Mouse (Mus musculus) duodenum, adult 2 months (tissue): ENCODE results near the gene Gm36079. TPM values are rescaled to one million over a fixed set of nuclear protein-coding genes. Genes with fewer than 3 reads are reported as not detected.

Experiments
- polyA plus RNA-seq: library from polyadenylated mRNA; depleted of rRNA; stranded (reverse); fragments of >200 nt; gene quantifications from 2 replicates; pipeline ENCODE4 v1.2.3, GENCODE M21; 2012; ENCODE audit warnings: low replicate concordance; rRNA removed

Gm36079 gene
- polyA plus RNA-seq, result not detected in 2 replicates

DNA sequence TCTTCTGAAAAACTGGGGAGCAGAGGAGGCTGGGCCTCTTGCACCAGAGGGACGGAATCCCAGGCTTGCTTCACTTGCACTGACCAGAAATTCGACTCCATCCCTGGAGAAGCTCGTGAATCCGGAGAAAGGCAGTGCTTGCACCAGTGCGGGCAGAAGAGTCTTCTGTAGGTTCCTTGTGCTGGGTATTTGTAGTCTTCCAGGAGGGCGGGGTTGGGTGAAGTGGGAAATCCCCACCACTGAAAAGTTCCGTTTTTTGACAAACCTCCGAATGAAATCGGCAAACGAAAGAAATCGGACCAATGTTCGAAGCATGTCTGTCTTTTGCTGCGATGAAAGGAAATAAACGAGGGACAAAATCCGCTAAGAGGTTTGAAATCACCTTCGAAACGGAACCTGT is at the start of gene Gm36079:
Gene Gm36079, minus strand, starts transcription at position 101 of the 400 bp plus-strand sequence.

DNA sequence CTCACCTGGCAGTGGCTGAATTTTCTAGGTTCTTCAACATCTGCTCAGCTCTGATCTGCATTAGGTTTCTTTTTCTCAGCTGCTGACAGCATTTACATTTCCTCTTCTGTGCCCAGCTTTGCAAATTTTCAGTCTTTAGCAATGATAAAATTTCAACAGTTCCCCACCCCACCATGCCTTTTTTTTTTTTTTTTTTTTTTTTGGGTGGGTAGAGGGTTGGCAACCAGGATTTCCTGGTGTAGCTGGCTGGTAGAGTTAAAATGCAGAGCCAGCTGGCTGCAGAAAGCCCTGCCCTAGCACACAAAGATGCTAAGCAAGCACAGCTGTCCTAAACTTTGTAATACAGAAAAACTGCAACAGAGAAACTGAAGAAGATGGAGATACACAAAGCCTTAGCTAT is 25.3 kb upstream of the Gm36079 start, which contains the start of gene Gm21188:
Gene Gm21188, minus strand, starts transcription at position 110 of the 400 bp plus-strand sequence.

Other genes starting within 250 kb of the Gm36079 start
- 6.5 and 10.2 TPM in 2 replicates for gene Zfp131, start 236.1 kb downstream of the Gm36079 start, polyA plus RNA-seq
- gene AF067063, start 196.8 kb downstream of the Gm36079 start, polyA plus RNA-seq, result not detected in 2 replicates
- not detected in 2 replicates for gene D13Ertd608e, start 191.0 kb downstream of the Gm36079 start, polyA plus RNA-seq
- not detected in 2 replicates for gene Tcstv1, start 132.2 kb downstream of the Gm36079 start, polyA plus RNA-seq
- not detected in 2 replicates for gene Gm21761, start 97.7 kb downstream of the Gm36079 start, polyA plus RNA-seq
- gene B020031M17Rik, start 76.2 kb downstream of the Gm36079 start, polyA plus RNA-seq, result not detected in 2 replicates
- not detected in 2 replicates for gene Gm21188, start 25.2 kb upstream of the Gm36079 start, polyA plus RNA-seq
- gene Gm20767, start 113.2 kb upstream of the Gm36079 start, polyA plus RNA-seq, result not detected in 2 replicates
- not detected in 2 replicates for gene Gm21818, start 145.4 kb upstream of the Gm36079 start, polyA plus RNA-seq
- gene Gm21762, start 188.9 kb upstream of the Gm36079 start, polyA plus RNA-seq, result not detected in 2 replicates
- gene Gm21731, start 212.1 kb upstream of the Gm36079 start, polyA plus RNA-seq, result not detected in 2 replicates
- gene AF067061, start 236.1 kb upstream of the Gm36079 start, polyA plus RNA-seq, result not detected in 2 replicates